Mouse (Mus musculus) ES-E14 (cell line): ENCODE results near the gene Acat2. TPM values are rescaled to one million over a fixed set of nuclear protein-coding genes. Genes with fewer than 3 reads are reported as not detected.

ENCODE experiments used
- DNase-seq: peaks from one replicate; pipeline ENCODE4 v3.0.0-alpha.2; 2013; ENCODE audit warnings: low read depth, low spot score
- H3K27ac ChIP-seq: 2 replicates; pipeline ENCODE4 v1.5.1; 2012; ENCODE audit warnings: low read depth, mild to moderate bottlenecking, low read length, moderate library complexity, mixed read lengths; ENCODE audit not compliant: poor library complexity, insufficient read depth, severe bottlenecking
- H3K36me3 ChIP-seq: 2 replicates; pipeline ENCODE4 v1.6.1; 2012; ENCODE audit warnings: mild to moderate bottlenecking, low read length, moderate library complexity, mixed read lengths; ENCODE audit not compliant: control insufficient read depth, poor library complexity, insufficient read depth, severe bottlenecking
- H3K4me1 ChIP-seq, 2 experiments: fragments of 150-350 bp in 1 of 2; sonication (generic) in 1 of 2; 2 replicates each; pipeline ENCODE4 v1.6.1; 2012; ENCODE audit warnings: low read length in 2 of 2, mild to moderate bottlenecking in 1 of 2, mixed read lengths in 1 of 2; ENCODE audit not compliant: control insufficient read depth in 2 of 2, insufficient read depth in 2 of 2, poor library complexity in 1 of 2
- H3K4me3 ChIP-seq, 2 experiments: fragments of 150-350 bp in 1 of 2; sonication (generic) in 1 of 2; 2 replicates each; pipeline ENCODE4 v1.5.1; 2012; ENCODE audit warnings: low read length in 2 of 2, low read depth in 1 of 2, mild to moderate bottlenecking in 1 of 2, mixed read lengths in 1 of 2; ENCODE audit not compliant: insufficient read depth in 1 of 2, poor library complexity in 1 of 2, severe bottlenecking in 1 of 2
- H3K9ac ChIP-seq: 2 replicates; pipeline ENCODE4 v1.6.1; 2012; ENCODE audit warnings: low read depth, mild to moderate bottlenecking, low read length, mixed read lengths; ENCODE audit not compliant: poor library complexity, insufficient read depth, severe bottlenecking
- H3K9me3 ChIP-seq: fragments of 150-350 bp; sonication (generic); 2 replicates; pipeline ENCODE4 v1.6.1; 2012; ENCODE audit warnings: low read depth, mild to moderate bottlenecking, low read length; ENCODE audit not compliant: control insufficient read depth, insufficient read depth
- CHD2 ChIP-seq: IDR thresholded peaks from 2 replicates; pipeline ENCODE4 v1.6.1; 2014; ENCODE audit warnings: mild to moderate bottlenecking, low read depth, low read length, inconsistent platforms
- HCFC1 ChIP-seq: IDR thresholded peaks from 2 replicates; pipeline ENCODE4 v1.6.1; 2012; ENCODE audit warnings: low read length, inconsistent platforms, borderline replicate concordance; ENCODE audit not compliant: insufficient read depth
- MAFK ChIP-seq: IDR thresholded peaks from 2 replicates; pipeline ENCODE4 v1.6.1; 2014; ENCODE audit warnings: mild to moderate bottlenecking, low read depth, low read length, inconsistent platforms; ENCODE audit not compliant: insufficient read depth
- ZC3H11A ChIP-seq: IDR thresholded peaks from 2 replicates; pipeline ENCODE4 v1.6.1; 2012; ENCODE audit warnings: low read depth, mild to moderate bottlenecking, inconsistent platforms, low read length, borderline replicate concordance
- ZNF384 ChIP-seq: IDR thresholded peaks from 2 replicates; pipeline ENCODE4 v1.6.1; 2012; ENCODE audit warnings: low read depth, low read length, inconsistent platforms
- in situ Hi-C, 2 experiments: fragments of 600-800 bp; cut with MboI; formaldehyde crosslinking; loops; one replicate each; pipeline ENCODE4 v1.15.1; 2025; ENCODE audit warnings: low sequenced_read_pairs in 2 of 2, inconsistent platforms in 1 of 2; ENCODE audit not compliant: unreplicated experiment in 2 of 2
- total RNA-seq: library from RNA; depleted of rRNA; stranded (reverse); fragments of 300-350 nt; gene quantifications from 2 replicates; pipeline ENCODE4 v1.2.3, GENCODE M21; 2012

Gene Acat2
- total RNA-seq, 1 experiment, result 57.3 TPM

GRCm38 (mm10) chr17:12915488-12915880 is 45.1 kb downstream of the Acat2 start, which contains the start of gene Tcp1:
Gene Tcp1, plus strand, starts transcription at chr17:12915701.
- peaks cover 2% of the 10 kb centered on the region in 2 experiments; a peak in 1 of 4 replicates for H3K4me1 ChIP-seq
- no peak for DNase-seq
- H3K36me3 ChIP-seq, result peaks cover 33% of the 10 kb centered on the region
- H3K9me3 ChIP-seq, result no peaks in the 10 kb centered on the region
- peak within 1 kb of the TSS; percentile 96 for H3K9ac ChIP-seq
- peak within 1 kb of the TSS; percentile 85 for H3K27ac ChIP-seq
- in situ Hi-C loops, result no loop called here
- TF ChIP-seq MAFK (no peak), ZC3H11A (no peak), CHD2 (no peak), ZNF384 (no peak), HCFC1 (no peak)
- peak within 1 kb of the TSS; percentile 87 to 98 for H3K4me3 ChIP-seq

- in situ Hi-C loops, result no loop called here
- H3K9me3 ChIP-seq, result no peaks in the 10 kb centered on the region
- H3K4me3 ChIP-seq, result peak overlapping the region; percentile 60 to 71; a peak in 3 of 4 replicates
- H3K36me3 ChIP-seq, result peaks cover 27% of the 10 kb centered on the region
- no peak for DNase-seq
- H3K9ac ChIP-seq, result peak overlapping the region; percentile 59; the same call in 1 of the 2 replicates
- H3K27ac ChIP-seq, result no peak overlapping the region
- TF ChIP-seq ZNF384 (peak; percentile 61; the same call in 1 of the 2 replicates), HCFC1 (no peak), MAFK (no peak)
- peaks cover 0 to 2% of the 10 kb centered on the region in 2 experiments; a peak in 1 of 4 replicates for H3K4me1 ChIP-seq
Measured at GRCm38 (mm10) chr17:12910391-12910790, 50.2 kb downstream of the Acat2 start.

- H3K4me3 ChIP-seq, result peak within 1 kb of the TSS; percentile 60 to 71
- peaks cover 33% of the 10 kb centered on the region for H3K36me3 ChIP-seq
- no peak within 1 kb of the TSS for H3K27ac ChIP-seq
- H3K9ac ChIP-seq, result peak within 1 kb of the TSS; percentile 59
- no peaks in the 10 kb centered on the region for H3K9me3 ChIP-seq
- in situ Hi-C loops, result no loop called here
- DNase-seq, result peak; percentile 46
- H3K4me1 ChIP-seq, result 0 out of 4 replicates have a peak, but pooled peaks cover 0 to under 1% of the 10 kb centered on the region in 2 experiments
- TF ChIP-seq CHD2 (no peak), HCFC1 (0 out of 2 replicates have a peak, but pooled peaks have one; percentile 29)
Measured at GRCm38 (mm10) chr17:12909361-12910280, 50.9 kb downstream of the Acat2 start, which contains the start of gene Pnldc1. Gene Pnldc1, minus strand, starts transcription at chr17:12910230.

- Histone ChIP-seq H3K27ac (no peak overlapping the region), H3K4me3 (no peak overlapping the region), H3K4me1 (no peaks in the 10 kb centered on the region), H3K9me3 (no peaks in the 10 kb centered on the region), H3K9ac (no peak overlapping the region), H3K36me3 (peaks cover 35% of the 10 kb centered on the region)
- in situ Hi-C loops, result no loop called here
- no peak for TF ChIP-seq HCFC1
- no peak for TF ChIP-seq MAFK
- TF ChIP-seq ZC3H11A, result no peak
- no peak for TF ChIP-seq CHD2
- TF ChIP-seq ZNF384, result no peak
- no peak for DNase-seq
Measured at GRCm38 (mm10) chr17:12906436-12906835, 54.1 kb downstream of the Acat2 start.
